Mouse (Mus musculus) gastrocnemius, postnatal 10 days (tissue): ENCODE data around the gene Psma7. TPM values are rescaled to one million over a fixed set of nuclear protein-coding genes. Genes with fewer than 3 reads are reported as not detected.

Experiments used
- DNase-seq: peaks from one replicate; pipeline ENCODE4 v3.0.0; 2021; ENCODE audit warnings: mixed read lengths
- long read RNA-seq, 2 experiments: library from polyadenylated mRNA; stranded (forward); transcript quantifications; one replicate each; pipeline ENCODE4 v2.0.0; 2021
- total RNA-seq, 2 experiments: library from RNA; stranded (reverse); gene quantifications; 2 replicates each; pipeline ENCODE4 v1.2.3; 2021

Gene Psma7
- 100 to 1,000 TPM; 169 to 170 TPM for total RNA-seq
- long read RNA-seq, experiment 1, transcript Psma7-201 (7 exons, 914 nt), result major isoform, 153 of 201 reads
- long read RNA-seq, experiment 1, partial matches to known transcripts, result 42 of 201 reads
- long read RNA-seq, experiment 1, other reads (novel, unspliced or antisense), result 5 of 201 reads
- long read RNA-seq, experiment 2, transcript Psma7-201 (7 exons, 914 nt), result major isoform, 152 of 195 reads
- long read RNA-seq, experiment 2, partial matches to known transcripts, result 36 of 195 reads
- long read RNA-seq, experiment 2, other reads (novel, unspliced or antisense), result 5 of 195 reads

- peak; percentile 92 for DNase-seq
These were observed at the start of gene Psma7, which contains the start of gene Ss18l1 for GRCm38 (mm10) chr2:180042256-180042857. Gene Psma7, minus strand, starts transcription at chr2:180042433. Gene Ss18l1, plus strand, starts transcription at chr2:180042509.

DNA sequence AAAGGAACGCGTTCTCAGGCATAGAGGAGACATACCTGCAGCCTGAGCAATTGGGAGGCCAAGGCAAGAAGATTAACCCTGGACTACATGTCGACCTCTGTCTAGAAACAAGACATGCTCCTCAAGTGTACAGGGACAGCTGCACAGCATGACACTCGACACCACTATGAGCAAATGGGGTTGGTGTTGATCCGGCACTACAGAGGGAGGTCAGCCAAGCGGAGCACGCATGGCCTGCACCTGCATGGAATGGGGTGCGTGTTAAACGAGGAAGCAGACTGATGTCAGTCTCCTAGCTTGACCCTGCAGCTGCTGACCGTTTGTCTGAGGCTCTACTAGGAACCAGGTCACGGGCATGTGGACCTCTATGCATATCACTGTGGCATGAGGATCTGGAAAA lies 48.1 kb upstream of the Psma7 start:
- DNase-seq, result no peak

- no peak for DNase-seq
These were observed 45.2 kb upstream of the Psma7 start for GRCm38 (mm10) chr2:180087472-180087871.

DNA sequence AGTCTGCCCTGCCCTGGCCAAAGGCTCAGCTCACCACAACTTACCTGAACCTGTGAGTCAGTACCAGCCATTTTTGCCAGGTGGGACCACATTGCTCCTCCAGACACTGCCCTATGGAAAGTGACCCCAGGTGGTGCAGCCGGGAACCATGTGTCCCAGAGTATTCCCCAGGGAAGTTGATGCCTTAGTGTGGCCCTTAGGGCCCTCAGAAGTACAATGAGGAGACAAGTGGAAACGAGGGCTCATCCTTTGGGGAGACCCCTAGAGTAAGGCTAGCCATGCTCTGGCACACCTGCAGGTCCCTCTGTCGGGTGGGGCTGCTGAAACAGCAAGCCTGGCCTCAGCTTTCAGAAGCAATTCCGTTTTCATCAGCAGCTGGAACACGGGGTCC lies 44.4 kb upstream of the Psma7 start:
- no peak for DNase-seq

DNA sequence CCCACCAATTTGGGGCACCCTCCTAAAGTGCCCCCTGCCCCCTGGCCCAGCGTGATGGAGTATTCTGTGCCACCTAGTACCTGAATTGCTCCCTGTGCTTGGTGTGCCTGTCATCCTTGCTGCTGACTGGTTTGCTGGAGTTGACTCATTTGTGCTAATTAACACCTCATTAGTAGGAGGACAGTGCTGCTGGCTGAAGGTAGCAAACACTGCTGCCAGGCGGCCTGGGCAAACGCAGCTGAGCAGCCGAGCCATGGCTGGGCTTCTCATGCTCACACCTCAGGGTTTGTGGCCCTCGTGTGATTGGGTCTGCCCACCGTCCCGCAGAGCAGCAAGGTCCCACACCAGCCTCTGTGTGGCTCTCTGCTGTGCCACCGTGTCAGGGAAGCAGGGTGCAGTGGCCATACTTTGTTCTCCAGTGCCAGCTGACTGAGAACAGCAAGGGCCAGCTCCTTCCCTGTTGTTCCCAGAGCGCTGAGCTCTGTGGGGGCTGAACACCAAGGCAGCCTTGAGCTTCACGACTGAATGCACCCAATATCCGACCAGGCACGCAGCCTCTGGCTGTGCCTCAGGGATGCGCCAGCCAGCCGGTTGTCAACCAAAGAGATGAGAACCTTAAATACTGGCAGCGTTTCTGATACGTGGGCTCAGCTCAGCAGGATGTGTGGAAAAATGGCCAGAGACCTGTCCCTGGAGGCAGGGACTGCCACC lies 43.8 kb upstream of the Psma7 start:
- DNase-seq, result no peak

DNA sequence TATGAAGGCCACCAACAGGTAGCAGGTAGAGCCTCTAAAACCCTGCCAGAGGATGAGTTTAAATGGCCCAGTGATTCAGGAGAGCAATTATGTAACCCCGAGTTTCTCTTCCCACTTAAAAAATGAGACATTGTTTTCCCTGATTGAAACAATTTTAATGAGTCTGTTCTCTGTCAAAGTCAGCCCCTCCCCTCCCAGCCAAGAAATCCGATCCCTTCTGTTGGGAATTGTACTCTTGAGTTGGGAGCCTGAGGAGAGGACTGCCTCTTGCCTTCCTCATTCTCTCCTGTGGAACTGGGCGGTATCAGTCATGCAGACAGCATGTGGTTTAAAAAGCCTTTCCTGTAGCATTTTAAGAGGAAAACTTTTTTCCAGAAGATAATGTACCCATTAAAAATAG lies 42.3 kb upstream of the Psma7 start:
- DNase-seq, result no peak

- DNase-seq, result no peak
These were observed 40.8 kb upstream of the Psma7 start for GRCm38 (mm10) chr2:180083063-180083462.

GRCm38 (mm10) chr2:180080680-180081079 lies 38.4 kb upstream of the Psma7 start:
- no peak for DNase-seq

DNA sequence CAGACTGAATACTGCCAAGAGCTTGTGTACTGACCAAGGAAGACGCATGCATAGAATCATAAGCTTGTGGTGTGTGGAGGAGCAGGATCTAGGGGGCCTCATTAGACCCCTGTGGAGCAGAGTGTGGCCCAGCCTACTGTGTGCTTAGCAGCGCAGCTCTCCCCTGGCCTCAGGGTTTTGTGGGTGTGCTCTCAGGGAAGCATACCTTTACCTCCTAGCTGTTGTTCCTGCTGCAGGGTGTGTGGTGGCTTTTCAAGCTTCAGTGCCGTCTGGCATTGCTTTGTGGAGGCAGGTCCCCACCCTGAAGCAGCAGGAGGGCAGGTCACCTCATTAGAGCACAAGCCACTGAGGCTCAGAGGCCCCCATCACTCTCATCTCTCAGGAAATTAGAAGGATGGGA lies 35.4 kb upstream of the Psma7 start:
- no peak for DNase-seq

DNA sequence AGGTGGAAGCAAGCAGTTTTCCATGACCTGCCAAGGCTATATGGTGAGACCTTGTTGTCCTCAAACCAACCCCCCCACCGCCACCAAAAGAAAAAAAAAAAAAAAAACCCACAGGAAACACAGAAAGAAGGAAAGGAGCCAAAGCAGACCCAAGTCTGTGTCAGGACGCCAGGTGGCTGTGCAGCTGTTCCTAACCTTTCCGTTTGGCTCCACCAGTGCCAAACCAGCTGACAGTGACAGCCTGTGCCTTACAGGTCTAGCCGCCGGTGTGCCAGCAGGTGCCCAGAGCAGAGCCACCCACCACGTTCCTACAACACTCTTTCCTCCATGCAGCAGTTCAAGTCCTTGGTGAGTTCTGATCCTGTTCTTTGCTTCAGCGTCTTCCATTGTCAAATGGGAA lies 30.7 kb upstream of the Psma7 start:
- DNase-seq, result no peak

- DNase-seq, result no peak
These were observed 29.4 kb upstream of the Psma7 start for GRCm38 (mm10) chr2:180071671-180072070.

- DNase-seq, result peak; percentile 94
These were observed 28.5 kb upstream of the Psma7 start, which contains the start of gene Mtg2 for GRCm38 (mm10) chr2:180070481-180071453. Gene Mtg2, plus strand, starts transcription at chr2:180070588.

- DNase-seq, result no peak
These were observed 27.7 kb upstream of the Psma7 start for GRCm38 (mm10) chr2:180069770-180070480.

- no peak for DNase-seq
These were observed 21.3 kb upstream of the Psma7 start for GRCm38 (mm10) chr2:180063338-180064131.

- DNase-seq, result no peak
These were observed 10.8 kb upstream of the Psma7 start for GRCm38 (mm10) chr2:180053001-180053400.

DNA sequence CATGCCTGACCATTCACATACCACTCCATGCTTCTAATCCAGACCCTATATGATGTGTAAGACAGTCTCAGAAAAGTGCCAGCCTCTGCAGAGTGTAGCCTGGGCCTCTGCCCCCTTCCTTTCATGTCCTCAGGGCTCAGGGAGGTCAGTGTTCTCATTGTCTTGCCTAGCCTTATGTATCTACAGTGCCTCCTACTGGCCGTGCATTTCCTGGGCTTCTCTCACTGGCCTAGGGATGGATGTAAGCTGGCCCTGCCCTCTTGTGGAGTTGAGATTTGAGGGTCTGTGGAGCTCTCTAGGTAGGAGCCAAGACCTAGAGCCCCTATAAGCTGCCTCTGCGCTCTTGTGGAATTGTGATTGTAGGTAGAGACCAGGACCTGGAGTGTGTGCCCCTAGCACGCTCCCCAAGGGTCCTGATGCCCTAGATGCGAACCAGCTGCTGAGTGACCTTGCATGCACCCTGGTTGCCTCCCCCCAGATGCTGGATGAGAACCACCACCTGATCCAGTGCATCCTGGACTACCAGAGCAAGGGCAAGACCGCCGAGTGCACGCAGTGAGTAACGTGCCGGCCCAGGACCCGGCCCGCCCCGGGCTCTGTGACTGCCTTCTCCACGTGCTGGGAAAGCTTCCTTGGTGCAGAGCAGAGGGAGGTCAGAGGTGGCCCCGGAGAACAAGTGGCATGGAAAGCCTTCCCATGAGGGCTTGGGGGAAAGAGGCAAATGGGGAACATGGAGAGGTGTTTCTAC lies 9.9 kb upstream of the Psma7 start:
- DNase-seq, result no peak

- peak; percentile 86 for DNase-seq
These were observed 8.8 kb upstream of the Psma7 start for GRCm38 (mm10) chr2:180050986-180051385.

DNA sequence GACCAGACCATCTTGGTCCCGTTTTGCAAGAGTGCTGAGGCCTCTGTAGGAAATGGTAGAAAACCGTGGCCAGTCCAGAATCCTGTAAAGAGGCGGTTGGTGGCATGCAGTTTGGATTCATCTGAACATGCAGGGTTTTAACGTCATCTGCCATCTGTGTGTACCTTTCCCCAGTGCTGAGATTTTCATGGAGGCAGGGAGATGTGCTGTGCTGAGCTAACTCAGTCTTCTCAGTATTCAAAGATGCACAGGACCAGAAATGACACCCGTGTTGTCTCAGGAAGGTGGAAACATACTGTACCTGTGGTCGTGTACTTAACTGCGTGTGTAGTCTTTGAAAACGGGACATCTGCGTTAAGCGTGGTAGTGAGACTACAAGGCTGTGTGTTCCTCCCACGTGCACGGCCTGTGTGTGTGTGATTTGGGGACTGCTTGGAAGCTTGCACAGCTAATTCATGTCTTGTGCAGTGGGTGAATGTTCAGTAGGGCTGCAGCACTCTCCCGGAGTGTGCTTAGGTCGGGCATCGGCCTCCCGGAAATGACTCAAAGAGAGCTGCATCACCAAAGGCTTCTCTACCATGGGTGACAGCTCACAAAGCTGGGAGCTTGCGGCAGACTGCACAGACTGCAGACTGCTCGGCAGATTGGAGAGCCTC lies 5.9 kb upstream of the Psma7 start:
- DNase-seq, result no peak

DNA sequence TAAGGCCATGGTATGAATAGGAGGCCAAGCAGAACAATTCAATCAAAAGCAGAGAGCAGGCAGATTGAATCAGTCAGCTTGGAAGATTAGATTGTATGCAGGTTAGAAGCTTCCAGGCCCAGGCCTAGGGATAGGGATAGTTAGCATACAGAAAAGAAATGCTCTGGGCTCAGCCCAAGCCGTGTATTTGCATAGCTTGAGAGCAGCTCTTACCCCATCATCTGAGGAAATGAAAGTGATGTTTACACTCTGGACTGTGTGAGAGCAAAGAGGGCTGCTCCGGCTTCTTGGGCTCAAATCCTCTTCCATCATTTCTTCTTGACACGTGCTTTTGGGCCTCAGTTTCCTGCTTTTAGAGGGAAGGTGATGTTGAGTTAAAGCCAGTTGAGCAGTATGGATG lies 5.3 kb upstream of the Psma7 start:
- no peak for DNase-seq
